Mouse (Mus musculus): Measurements from ENCODE around the gene Ttc23l.

GRCm38 (mm10) chr15:10534591-10534990 is 23.9 kb downstream of the Ttc23l start:
- TF ChIP-seq CTCF (IDR thresholded peaks at IDR 0.05; ENCODE audit: low read depth) (no peak), EP300 (IDR thresholded peaks at IDR 0.05; ENCODE audit: low read depth) (no peak)
